Mouse (Mus musculus) layer of hippocampus, postnatal 10 days (tissue): ENCODE data around the gene Vmn2r100. TPM values are rescaled to one million over a fixed set of nuclear protein-coding genes. Genes with fewer than 3 reads are reported as not detected.

Experiments used
- DNase-seq, 2 experiments: peaks; one replicate each; pipeline ENCODE4 v3.0.0; 2021; ENCODE audit warnings: low spot score in 2 of 2
- long read RNA-seq: library from polyadenylated mRNA; stranded (forward); transcript quantifications from one replicate; pipeline ENCODE4 v2.0.0, GENCODE M21; 2023
- total RNA-seq, 2 experiments: library from RNA; stranded (reverse); gene quantifications; 2 replicates each; pipeline ENCODE4 v1.2.3; 2021

The Vmn2r100 gene
- not detected for total RNA-seq
- long read RNA-seq = 0 reads

- no peak for DNase-seq
These were observed at the start of gene Vmn2r100 for GRCm38 (mm10) chr17:19504432-19504831. TSS of gene Vmn2r100 (plus strand) at chr17:19504732.

GRCm38 (mm10) chr17:19482866-19483265 is 21.7 kb upstream of the Vmn2r100 start:
- no peak for DNase-seq

GRCm38 (mm10) chr17:19576927-19577326 is 72.4 kb downstream of the Vmn2r100 start, which contains the start of gene Vmn2r101:
TSS of gene Vmn2r101 (plus strand) at chr17:19577227.
- DNase-seq = no peak

Other genes starting within 250 kb of the Vmn2r100 start
- not detected for gene Vmn2r99, start 142.8 kb upstream of the Vmn2r100 start, total RNA-seq
- not detected for gene Vmn2r101, start 72.5 kb downstream of the Vmn2r100 start, total RNA-seq
- not detected for gene Vmn2r102, start 155.6 kb downstream of the Vmn2r100 start, total RNA-seq